Mouse (Mus musculus): ENCODE data around the gene Atp8b5. TPM values are rescaled to one million over a fixed set of nuclear protein-coding genes. Genes with fewer than 3 reads are reported as not detected.

Atp8b5 gene
- polyA plus RNA-seq, 1 experiment from 2014 or later = 1.1 TPM

DNA sequence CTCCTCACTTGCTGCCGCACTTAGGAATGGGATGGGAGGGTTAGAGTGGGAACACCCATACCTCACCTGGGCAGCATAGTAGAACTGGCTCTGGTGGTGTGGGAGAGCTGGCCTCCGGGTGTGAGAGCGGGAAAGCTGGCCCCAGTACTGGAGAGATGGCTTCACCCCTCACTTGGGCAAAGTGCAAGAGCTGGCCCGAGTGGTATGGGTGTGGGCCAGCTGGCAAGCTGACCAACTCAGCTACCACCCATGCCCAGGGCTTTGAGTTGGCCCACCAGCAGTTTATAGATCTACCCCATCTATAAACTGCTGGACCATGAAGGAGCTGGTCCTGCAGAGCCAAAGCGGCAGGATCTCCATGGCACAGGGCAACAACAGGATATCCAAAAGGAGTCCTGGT, 82.2 kb downstream of the Atp8b5 start:
- Histone ChIP-seq H3K9me3 (ENCODE audit: control insufficient read depth) (no peaks in the 10 kb centered on the region), H3K4me2 (replicated peaks; ENCODE audit: low read depth) (no peak overlapping the region), H3K27me3 (replicated peaks; ENCODE audit: control insufficient read depth, insufficient read depth, low read length) (no peaks in the 10 kb centered on the region), H3K4me1 (replicated peaks; ENCODE audit: control insufficient read depth, insufficient read depth, low read length) (no peaks in the 10 kb centered on the region), H3K9ac (ENCODE audit: low read depth, low read length) (no peak overlapping the region), H3K27ac (ENCODE audit: low read depth, low read length) (no peak overlapping the region; the same call in 1 of the 2 replicates), H3K4me3 (ENCODE audit: low read depth, low read length) (no peak overlapping the region), H3K36me3 (ENCODE audit: control insufficient read depth, insufficient read depth) (no peaks in the 10 kb centered on the region)
- no peak for ATAC-seq
- 81% methylated on average over 5 of the region's 5 CpGs for WGBS
- TF ChIP-seq CTCF (IDR thresholded peaks at IDR 0.05; ENCODE audit: low read depth) = no peak

- H3K27me3 ChIP-seq (replicated peaks; ENCODE audit: control insufficient read depth, insufficient read depth, low read length) = no peaks in the 10 kb centered on the region
- H3K9me3 ChIP-seq (ENCODE audit: control insufficient read depth) = no peaks in the 10 kb centered on the region
- no peak overlapping the region for H3K4me3 ChIP-seq (ENCODE audit: low read depth, low read length)
- no peak for TF ChIP-seq CTCF (IDR thresholded peaks at IDR 0.05; ENCODE audit: low read depth)
- peak; percentile 49; the same call in 1 of the 2 replicates for ATAC-seq
- no peak overlapping the region for H3K9ac ChIP-seq (ENCODE audit: low read depth, low read length)
- no peaks in the 10 kb centered on the region for H3K36me3 ChIP-seq (ENCODE audit: control insufficient read depth, insufficient read depth)
- H3K4me1 ChIP-seq (replicated peaks; ENCODE audit: control insufficient read depth, insufficient read depth, low read length) = no peaks in the 10 kb centered on the region
- WGBS = 44% methylated on average over 6 of the region's 6 CpGs
- H3K27ac ChIP-seq (ENCODE audit: low read depth, low read length) = no peak overlapping the region
- H3K4me2 ChIP-seq (replicated peaks; ENCODE audit: low read depth) = no peak overlapping the region
Measured at GRCm38 (mm10) chr4:43350038-43350560, 83.1 kb downstream of the Atp8b5 start.

DNA sequence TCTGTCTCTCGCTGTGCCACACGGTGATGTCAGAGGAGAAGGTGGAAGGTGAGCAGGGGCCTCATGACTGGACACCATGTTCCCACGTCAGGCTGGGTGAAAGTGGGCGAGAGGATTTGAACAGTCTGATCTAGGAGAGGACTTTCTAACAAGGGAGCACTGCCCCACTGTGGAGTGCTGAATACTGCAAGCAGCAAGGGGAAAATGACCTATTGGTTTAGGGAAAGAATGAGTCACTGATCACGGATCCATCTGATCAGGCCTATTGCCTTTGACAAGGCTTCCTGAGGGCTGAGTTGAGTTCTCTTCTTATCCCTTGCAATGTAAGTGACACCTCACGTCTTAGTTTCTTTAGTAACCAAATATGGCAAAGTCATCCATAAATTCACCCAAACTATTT, 86.7 kb downstream of the Atp8b5 start:
- TF ChIP-seq CTCF (IDR thresholded peaks at IDR 0.05; ENCODE audit: low read depth) = peak; percentile 63
- H3K27me3 ChIP-seq (replicated peaks; ENCODE audit: control insufficient read depth, insufficient read depth, low read length) = no peaks in the 10 kb centered on the region
- no peaks in the 10 kb centered on the region for H3K36me3 ChIP-seq (ENCODE audit: control insufficient read depth, insufficient read depth)
- no peak for ATAC-seq
- no peaks in the 10 kb centered on the region for H3K4me1 ChIP-seq (replicated peaks; ENCODE audit: control insufficient read depth, insufficient read depth, low read length)
- 85% methylated on average over 6 of the region's 6 CpGs for WGBS
- H3K27ac ChIP-seq (ENCODE audit: low read depth, low read length) = no peak overlapping the region
- H3K4me2 ChIP-seq (replicated peaks; ENCODE audit: low read depth) = no peak overlapping the region
- H3K9ac ChIP-seq (ENCODE audit: low read depth, low read length) = no peak overlapping the region
- H3K9me3 ChIP-seq (ENCODE audit: control insufficient read depth) = no peaks in the 10 kb centered on the region
- no peak overlapping the region for H3K4me3 ChIP-seq (ENCODE audit: low read depth, low read length)

DNA sequence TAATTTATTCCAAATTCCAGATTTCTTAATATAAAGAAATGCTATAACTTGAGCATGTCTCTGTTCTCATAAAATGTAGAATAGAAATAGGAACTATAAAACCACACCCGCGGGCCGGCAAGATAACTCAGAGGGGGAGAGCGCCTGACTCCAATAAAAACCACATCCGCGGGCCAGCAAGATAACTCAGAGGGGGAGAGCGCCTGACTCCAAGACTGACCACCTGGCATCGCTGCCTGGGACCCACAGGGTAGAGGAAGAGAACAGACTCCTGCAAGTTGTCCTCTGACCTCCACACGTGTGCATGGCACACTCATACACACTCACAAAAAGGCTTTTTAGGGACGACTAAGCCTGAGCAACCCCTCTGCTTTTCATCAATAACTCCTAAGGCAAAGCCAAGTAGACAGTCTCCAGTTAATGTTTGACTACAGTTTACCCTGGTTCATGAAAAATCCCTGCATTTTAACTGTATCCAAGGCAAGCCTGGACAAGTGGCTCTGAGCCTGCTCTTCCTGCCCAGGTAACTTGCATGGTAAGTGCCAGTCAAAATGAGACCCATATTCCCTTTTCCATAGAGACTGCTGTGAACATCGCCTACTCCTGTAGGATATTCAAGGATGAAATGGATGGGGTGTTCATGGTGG, 98.1 kb downstream of the Atp8b5 start:
- Histone ChIP-seq H3K9ac (ENCODE audit: low read depth, low read length) (no peak overlapping the region), H3K4me2 (replicated peaks; ENCODE audit: low read depth) (peak overlapping the region; percentile 37), H3K9me3 (ENCODE audit: control insufficient read depth) (0 out of 2 replicates have a peak, but pooled peaks cover under 1% of the 10 kb centered on the region), H3K4me1 (replicated peaks; ENCODE audit: control insufficient read depth, insufficient read depth, low read length) (peaks cover 9% of the 10 kb centered on the region; the same call in 1 of the 2 replicates), H3K4me3 (ENCODE audit: low read depth, low read length) (no peak overlapping the region), H3K27ac (ENCODE audit: low read depth, low read length) (no peak overlapping the region), H3K36me3 (ENCODE audit: control insufficient read depth, insufficient read depth) (no peaks in the 10 kb centered on the region), H3K27me3 (replicated peaks; ENCODE audit: control insufficient read depth, insufficient read depth, low read length) (no peaks in the 10 kb centered on the region)
- 42% methylated on average over 11 of the region's 11 CpGs for WGBS
- TF ChIP-seq CTCF (IDR thresholded peaks at IDR 0.05; ENCODE audit: low read depth) = no peak
- peak; percentile 64 for ATAC-seq

DNA sequence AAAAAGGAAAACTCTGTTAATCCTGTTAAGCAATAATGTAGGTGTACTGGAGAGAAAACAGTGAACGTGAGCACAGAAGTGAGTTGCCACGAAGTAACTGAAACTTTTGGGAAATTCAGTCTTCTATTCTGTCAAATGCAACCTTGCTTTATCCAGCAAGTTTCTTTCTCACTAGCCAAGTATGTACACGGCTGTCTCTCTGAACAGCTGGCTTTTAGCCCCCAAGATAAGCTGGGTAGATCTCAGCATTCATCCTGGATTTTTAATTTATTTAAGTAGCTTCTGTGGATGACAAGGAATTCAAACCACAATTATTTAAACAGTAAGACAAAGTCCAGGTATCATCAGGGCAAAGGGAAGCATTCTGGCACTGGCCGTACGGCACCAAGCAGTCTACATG, 100.3 kb downstream of the Atp8b5 start:
- H3K9me3 ChIP-seq (ENCODE audit: control insufficient read depth) = no peaks in the 10 kb centered on the region
- ATAC-seq = no peak

DNA sequence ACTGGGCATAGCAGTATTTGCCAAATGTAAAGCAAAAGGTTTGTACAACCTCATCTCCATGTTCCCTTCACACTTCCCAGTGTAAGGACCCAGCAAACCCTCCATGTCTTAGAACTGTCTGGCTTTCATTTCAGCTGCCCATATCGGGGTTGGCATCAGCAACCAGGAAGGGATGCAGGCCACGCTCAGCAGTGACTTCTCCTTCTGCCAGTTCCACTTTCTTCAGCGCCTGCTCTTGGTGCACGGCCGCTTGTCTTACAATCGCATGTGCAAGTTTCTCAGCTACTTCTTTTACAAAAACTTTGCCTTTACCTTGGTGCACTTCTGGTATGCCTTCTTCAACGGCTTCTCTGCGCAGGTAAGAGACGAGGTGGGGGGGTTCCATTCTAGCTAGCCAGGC, 100.8 kb downstream of the Atp8b5 start:
- TF ChIP-seq CTCF (IDR thresholded peaks at IDR 0.05; ENCODE audit: low read depth) = no peak
- no peak for ATAC-seq
- Histone ChIP-seq H3K4me1 (replicated peaks; ENCODE audit: control insufficient read depth, insufficient read depth, low read length) (peaks cover 9% of the 10 kb centered on the region; the same call in 1 of the 2 replicates), H3K27ac (ENCODE audit: low read depth, low read length) (no peak overlapping the region), H3K4me3 (ENCODE audit: low read depth, low read length) (no peak overlapping the region), H3K27me3 (replicated peaks; ENCODE audit: control insufficient read depth, insufficient read depth, low read length) (no peaks in the 10 kb centered on the region), H3K36me3 (ENCODE audit: control insufficient read depth, insufficient read depth) (no peaks in the 10 kb centered on the region), H3K9ac (ENCODE audit: low read depth, low read length) (no peak overlapping the region), H3K4me2 (replicated peaks; ENCODE audit: low read depth) (no peak overlapping the region), H3K9me3 (ENCODE audit: control insufficient read depth) (no peaks in the 10 kb centered on the region)
- 85% methylated on average over 9 of the region's 9 CpGs for WGBS

More for the DNA sequence above, 100.3 kb downstream of the Atp8b5 start:
- Histone ChIP-seq H3K9ac (ENCODE audit: low read depth, low read length) (no peak overlapping the region), H3K27me3 (replicated peaks; ENCODE audit: control insufficient read depth, insufficient read depth, low read length) (no peaks in the 10 kb centered on the region), H3K4me3 (ENCODE audit: low read depth, low read length) (no peak overlapping the region), H3K36me3 (ENCODE audit: control insufficient read depth, insufficient read depth) (no peaks in the 10 kb centered on the region), H3K4me2 (replicated peaks; ENCODE audit: low read depth) (no peak overlapping the region), H3K4me1 (replicated peaks; ENCODE audit: control insufficient read depth, insufficient read depth, low read length) (peaks cover 9% of the 10 kb centered on the region; the same call in 1 of the 2 replicates), H3K27ac (ENCODE audit: low read depth, low read length) (no peak overlapping the region)
- WGBS = 71% methylated on average over 5 of the region's 5 CpGs
- TF ChIP-seq CTCF (IDR thresholded peaks at IDR 0.05; ENCODE audit: low read depth) = no peak

Data from intestine, postnatal 0 days (tissue).